Mouse (Mus musculus) G1E (cell line): ENCODE data around the gene F11r. TPM values are rescaled to one million over a fixed set of nuclear protein-coding genes. Genes with fewer than 3 reads are reported as not detected.

Experiments used
- ATAC-seq: 2 replicates; pipeline ENCODE4 v1.8.0; 2016; ENCODE audit warnings: mild to moderate bottlenecking; ENCODE audit not compliant: insufficient number of reproducible peaks, poor library complexity, low FRiP score, severe bottlenecking; ENCODE audit errors: extremely low read depth
- DNase-seq: peaks from one replicate; pipeline ENCODE4 v3.0.0; 2012; ENCODE audit warnings: low spot score
- H3K27me3 ChIP-seq: 2 replicates; pipeline ENCODE4 v1.6.1; 2012; ENCODE audit warnings: mild to moderate bottlenecking, low read length, inconsistent platforms; ENCODE audit not compliant: insufficient read depth
- H3K36me3 ChIP-seq: replicated peaks from 2 replicates; pipeline ENCODE3; 2012; ENCODE audit warnings: mild to moderate bottlenecking, inconsistent platforms
- H3K4me1 ChIP-seq: 2 replicates; pipeline ENCODE4 v1.6.1; 2012; ENCODE audit warnings: low read depth, low read length, inconsistent platforms, mixed read lengths; ENCODE audit not compliant: insufficient read depth
- H3K4me3 ChIP-seq: 2 replicates; pipeline ENCODE4 v1.5.1; 2012; ENCODE audit warnings: low read depth, mild to moderate bottlenecking, inconsistent platforms, low read length, moderate library complexity, mixed read lengths
- H3K9me3 ChIP-seq: replicated peaks from 2 replicates; pipeline ENCODE4 v1.6.1; 2012; ENCODE audit warnings: inconsistent platforms
- CTCF ChIP-seq: IDR thresholded peaks from 2 replicates; pipeline ENCODE4 v1.5.1; 2012; ENCODE audit warnings: low read depth, low read length, inconsistent platforms, mixed read lengths
- GATA1 ChIP-seq: IDR thresholded peaks from 2 replicates; pipeline ENCODE4 v1.6.1; 2012; ENCODE audit warnings: borderline replicate concordance, low read length, inconsistent platforms, mixed read lengths
- GATA2 ChIP-seq: IDR thresholded peaks from 2 replicates; pipeline ENCODE4 v1.6.1; 2012; ENCODE audit warnings: low read depth, low read length, inconsistent platforms, borderline replicate concordance
- POLR2AphosphoS5 ChIP-seq: IDR thresholded peaks from 2 replicates; pipeline ENCODE4 v1.6.1; 2012; ENCODE audit warnings: low read depth, low read length, inconsistent platforms; ENCODE audit not compliant: insufficient replicate concordance
- TAL1 ChIP-seq: conservative IDR thresholded peaks from 2 replicates; pipeline ENCODE4 v1.6.1; 2012; ENCODE audit warnings: low read depth, low read length, inconsistent platforms, mixed read lengths
- polyA plus RNA-seq: library from polyadenylated mRNA; stranded (reverse); fragments of >175 nt; gene quantifications from 2 replicates; pipeline ENCODE4 v1.2.3, GENCODE M21; 2012
- total RNA-seq, 2 experiments: library from RNA; stranded (forward) in 1 of 2; stranded (reverse) in 1 of 2; fragments of 200-1000 nt in 1 of 2; fragments of >200 nt in 1 of 2; fragmentation: Nextera tagmentation in 1 of 2; gene quantifications; 2 replicates each; pipeline ENCODE4 v1.2.3; 2014 to 2017

F11r gene
- total and polyA plus RNA-seq, 3 experiments: 0.11 TPM; not detected in 2

DNA sequence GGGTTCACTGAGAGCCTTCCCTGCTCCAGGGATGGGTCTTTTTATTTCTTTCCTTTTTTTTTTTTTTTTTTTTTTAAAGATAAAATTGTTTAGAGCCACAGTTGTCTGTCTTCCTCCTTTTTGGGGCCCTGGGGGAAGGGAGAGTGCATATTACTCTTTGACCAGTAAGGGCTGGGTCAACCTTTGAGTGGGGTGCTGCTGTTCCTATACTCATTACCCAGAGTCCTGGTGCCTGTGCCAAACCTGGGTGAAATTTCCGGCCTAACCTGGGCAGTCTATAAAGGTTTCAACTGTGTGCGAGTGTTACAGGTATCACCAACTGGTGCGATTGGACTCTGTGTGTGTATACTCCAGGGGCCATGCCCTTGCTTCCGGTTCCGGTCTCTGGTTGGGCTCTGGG is 18.7 kb upstream of the F11r start, which contains the start of gene Tstd1:
TSS of gene Tstd1 (plus strand) at position 213 of the 400 bp plus-strand sequence.
- DNase-seq (no peak), ATAC-seq (no peak)
- Histone ChIP-seq H3K36me3 (peaks cover 70% of the 10 kb centered on the region), H3K27me3 (no peaks in the 10 kb centered on the region), H3K9me3 (no peaks in the 10 kb centered on the region), H3K4me3 (no peak within 1 kb of the TSS), H3K4me1 (peaks cover 10% of the 10 kb centered on the region)
- no peak for TF ChIP-seq GATA1
- TF ChIP-seq GATA2: no peak
- no peak for TF ChIP-seq TAL1
- no peak for TF ChIP-seq POLR2AphosphoS5
- no peak for TF ChIP-seq CTCF

DNA sequence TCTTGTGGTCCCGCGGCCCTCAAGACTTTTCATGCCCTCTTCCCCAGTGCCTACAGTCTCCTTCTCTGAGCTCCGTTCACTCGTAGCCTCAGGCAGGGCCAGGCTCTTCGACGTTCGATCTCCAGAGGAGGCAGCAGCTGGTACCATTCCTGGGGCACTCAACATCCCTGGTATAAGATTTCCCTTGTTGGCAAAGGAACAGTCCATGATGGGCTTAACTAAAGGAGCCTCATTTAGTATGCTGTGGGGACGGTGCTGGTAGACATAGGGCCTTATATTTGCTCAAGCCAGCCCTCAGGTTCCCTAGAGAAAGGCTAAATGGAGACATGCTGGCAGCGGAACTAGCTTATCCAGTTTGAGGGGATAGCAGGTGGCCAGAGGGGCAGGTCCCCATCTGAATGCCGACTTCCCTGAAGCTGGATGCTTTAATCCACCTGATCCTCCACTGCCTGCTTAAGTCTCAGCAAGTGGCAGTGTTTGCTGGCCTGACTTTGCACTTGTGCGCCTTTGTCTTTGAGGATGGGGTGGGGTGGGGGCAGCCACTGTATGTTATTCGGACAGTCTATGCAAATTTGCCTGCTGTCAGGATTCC is 17.9 kb upstream of the F11r start:
- Histone ChIP-seq H3K4me3 (no peak overlapping the region), H3K9me3 (no peaks in the 10 kb centered on the region), H3K36me3 (peaks cover 63% of the 10 kb centered on the region), H3K4me1 (peaks cover 2% of the 10 kb centered on the region; the same call in 1 of the 2 replicates), H3K27me3 (no peaks in the 10 kb centered on the region)
- ATAC-seq: no peak
- DNase-seq: no peak
- TF ChIP-seq TAL1 (no peak), GATA2 (no peak), GATA1 (no peak), POLR2AphosphoS5 (no peak), CTCF (no peak)

DNA sequence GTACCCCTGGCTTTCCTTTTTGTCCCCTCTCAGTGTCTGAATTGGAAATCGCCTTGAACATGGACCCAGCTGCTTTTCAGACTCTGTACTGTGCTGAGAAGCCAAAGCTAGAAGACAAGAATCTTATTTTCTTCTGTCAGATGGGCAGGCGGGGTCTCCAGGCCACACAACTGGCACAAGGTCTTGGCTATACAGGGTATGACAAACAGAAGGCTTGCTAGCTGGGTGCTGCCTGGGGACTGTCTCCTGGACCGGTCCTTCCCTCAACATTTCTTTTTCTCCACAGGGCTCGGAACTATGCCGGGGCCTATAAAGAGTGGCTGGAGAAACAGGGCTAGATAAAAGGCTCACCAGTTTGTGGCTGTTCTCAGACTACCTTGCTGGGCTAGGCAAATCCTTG is 17.4 kb upstream of the F11r start:
- Histone ChIP-seq H3K36me3 (peaks cover 60% of the 10 kb centered on the region), H3K27me3 (no peaks in the 10 kb centered on the region), H3K9me3 (no peaks in the 10 kb centered on the region), H3K4me3 (no peak overlapping the region), H3K4me1 (no peaks in the 10 kb centered on the region; the same call in 1 of the 2 replicates)
- DNase-seq (no peak), ATAC-seq (no peak)
- TF ChIP-seq POLR2AphosphoS5 (no peak), TAL1 (no peak), GATA1 (no peak), GATA2 (no peak), CTCF (no peak)

DNA sequence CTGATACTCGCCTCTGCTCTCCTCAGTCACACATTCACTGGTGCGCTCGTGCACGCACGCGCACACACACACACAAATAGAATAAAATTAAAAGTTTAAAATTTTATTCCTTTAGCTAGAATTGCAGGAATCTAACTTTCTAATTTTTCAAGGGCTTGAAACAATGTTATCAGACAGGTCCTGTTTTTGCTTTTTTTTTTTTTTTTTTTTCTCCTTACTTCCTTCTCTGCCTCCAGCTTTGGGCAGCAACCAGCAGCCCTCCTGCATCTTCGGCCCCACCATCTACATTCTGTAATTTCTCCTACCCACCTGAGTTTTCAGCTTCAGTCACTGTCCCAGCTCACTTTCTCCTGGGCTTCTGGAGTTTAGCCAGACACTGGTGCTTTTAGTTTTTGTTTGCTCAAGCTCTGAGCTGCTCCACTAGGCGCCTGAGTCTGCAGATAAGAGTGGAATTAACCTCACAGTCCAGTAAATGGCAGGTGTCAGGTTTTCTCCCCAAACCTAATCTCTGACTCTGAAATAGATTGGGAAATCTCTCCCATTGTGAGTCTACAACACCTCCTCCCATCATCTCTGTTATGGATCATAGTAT is 14.7 kb upstream of the F11r start:
- DNase-seq: no peak
- no peak for TF ChIP-seq GATA1
- TF ChIP-seq GATA2: no peak
- TF ChIP-seq CTCF: no peak
- TF ChIP-seq POLR2AphosphoS5: no peak
- no peak for TF ChIP-seq TAL1
- Histone ChIP-seq H3K9me3 (no peaks in the 10 kb centered on the region), H3K4me1 (no peaks in the 10 kb centered on the region), H3K36me3 (peaks cover 34% of the 10 kb centered on the region), H3K27me3 (peaks cover 7% of the 10 kb centered on the region; the same call in 1 of the 2 replicates), H3K4me3 (no peak overlapping the region)
- ATAC-seq: no peak

DNA sequence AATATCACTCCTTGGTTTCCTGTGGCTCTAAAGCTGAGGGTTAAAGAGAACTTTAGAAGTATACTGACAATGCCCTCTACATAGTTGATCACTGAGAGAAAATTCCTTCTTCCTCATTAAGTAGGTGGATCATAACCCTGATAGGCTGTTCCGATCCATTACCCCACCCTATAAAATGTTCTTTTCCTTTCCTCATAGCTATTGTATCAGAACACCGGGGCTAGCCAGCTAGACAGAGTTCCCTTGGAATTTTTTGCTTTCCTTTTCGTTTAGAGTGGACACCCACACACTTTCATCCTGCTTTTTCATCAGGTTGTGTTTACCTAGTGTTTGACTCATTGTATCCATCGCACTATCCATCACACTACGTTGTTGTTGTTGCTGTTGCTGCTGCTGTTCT is 12.7 kb upstream of the F11r start:
- no peak for DNase-seq
- H3K27me3 ChIP-seq: peaks cover 11% of the 10 kb centered on the region; the same call in 1 of the 2 replicates
- no peak for ATAC-seq
- no peak overlapping the region for H3K4me3 ChIP-seq
- no peaks in the 10 kb centered on the region for H3K9me3 ChIP-seq
- H3K36me3 ChIP-seq: peaks cover 14% of the 10 kb centered on the region
- TF ChIP-seq GATA2 (no peak), CTCF (no peak), POLR2AphosphoS5 (no peak)
- no peaks in the 10 kb centered on the region for H3K4me1 ChIP-seq

DNA sequence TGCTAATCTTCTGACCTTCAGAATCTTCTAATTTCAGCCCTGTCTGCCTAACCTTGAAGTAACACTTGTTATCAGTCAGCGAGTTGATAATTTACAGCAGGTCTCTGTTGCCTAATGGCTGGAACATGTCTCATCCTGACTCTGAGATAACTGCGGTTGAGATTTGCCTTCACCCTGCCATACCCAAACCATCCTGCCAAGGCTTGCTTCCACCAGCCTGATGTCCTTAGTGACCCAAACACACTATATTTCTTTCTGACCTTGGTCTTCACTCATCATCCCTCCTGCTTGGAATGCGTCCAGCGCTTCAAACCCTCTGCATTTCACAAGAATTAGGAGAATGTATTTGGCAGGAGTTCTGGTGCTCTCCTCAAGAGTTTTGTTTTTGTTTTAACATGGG is 12.2 kb upstream of the F11r start:
- DNase-seq: no peak
- peaks cover 11% of the 10 kb centered on the region; the same call in 1 of the 2 replicates for H3K27me3 ChIP-seq
- no peak for ATAC-seq
- no peaks in the 10 kb centered on the region for H3K4me1 ChIP-seq
- no peaks in the 10 kb centered on the region for H3K9me3 ChIP-seq
- H3K36me3 ChIP-seq: peaks cover 9% of the 10 kb centered on the region
- H3K4me3 ChIP-seq: no peak overlapping the region
- TF ChIP-seq POLR2AphosphoS5 (no peak), TAL1 (no peak), CTCF (no peak), GATA1 (no peak)
